Mouse (Mus musculus) lung, postnatal 0 days (tissue): ENCODE results near the gene Gm45711. TPM values are rescaled to one million over a fixed set of nuclear protein-coding genes. Genes with fewer than 3 reads are reported as not detected.
A peak's percentile ranks its signal among the peaks of the same experiment; 100 is the strongest.

Experiments
- ATAC-seq: fragments of 200-750 bp; cut with Nextera tagmentation; 2 replicates; pipeline ENCODE4 v1.8.0; 2017; ENCODE audit warnings: moderate library complexity
- DNase-seq: peaks from one replicate; pipeline ENCODE4 v3.0.0-alpha.2; 2016; ENCODE audit warnings: low spot score
- H3K27ac ChIP-seq: fragments of 300-500 bp; sonication (generic); 2 replicates; pipeline ENCODE4 v1.5.1; 2014; ENCODE audit warnings: antibody characterized with exemption, mild to moderate bottlenecking, low read length, mixed read lengths
- H3K27me3 ChIP-seq: fragments of 300-500 bp; sonication (generic); replicated peaks from 2 replicates; pipeline ENCODE4 v1.6.1; 2014; ENCODE audit warnings: low read length, mixed read lengths; ENCODE audit not compliant: insufficient read depth
- H3K36me3 ChIP-seq: fragments of 300-500 bp; sonication (generic); 2 replicates; pipeline ENCODE4 v1.6.1; 2014; ENCODE audit warnings: low read length, mixed read lengths; ENCODE audit not compliant: insufficient read depth
- H3K4me1 ChIP-seq: fragments of 300-500 bp; sonication (generic); 2 replicates; pipeline ENCODE4 v1.6.1; 2014; ENCODE audit warnings: antibody characterized with exemption, low read depth, low read length, mixed read lengths; ENCODE audit not compliant: insufficient read depth
- H3K4me2 ChIP-seq: fragments of 300-500 bp; sonication (generic); replicated peaks from 2 replicates; pipeline ENCODE4 v1.6.1; 2014; ENCODE audit warnings: low read depth, mild to moderate bottlenecking, low read length, moderate library complexity, mixed read lengths
- H3K4me3 ChIP-seq: fragments of 300-500 bp; sonication (generic); 2 replicates; pipeline ENCODE4 v1.5.1; 2014; ENCODE audit warnings: low read depth, low read length
- H3K9ac ChIP-seq: fragments of 300-500 bp; sonication (generic); replicated peaks from 2 replicates; pipeline ENCODE4 v1.6.1; 2014; ENCODE audit warnings: low read depth, mild to moderate bottlenecking
- H3K9me3 ChIP-seq: fragments of 300-500 bp; sonication (generic); 2 replicates; pipeline ENCODE4 v1.6.1; 2016; ENCODE audit warnings: low read length, mixed read lengths
- CTCF ChIP-seq: IDR thresholded peaks from 2 replicates; pipeline ENCODE4 v1.5.1; 2016; ENCODE audit warnings: antibody characterized with exemption, mild to moderate bottlenecking
- EP300 ChIP-seq: IDR thresholded peaks from 2 replicates; pipeline ENCODE4 v1.6.1; 2016; ENCODE audit warnings: antibody characterized with exemption, mild to moderate bottlenecking, control low read depth
- WGBS: fragments of 180-500 bp; shearing (Covaris S2); extraction: QIAGEN DNeasy Blood & Tissue Kit; methylation state at CpG from one replicate; pipeline ENCODE4 v1.1.7; 2014; 5-methylcytosine and 5-hydroxymethylcytosine counted together
- polyA plus RNA-seq: library from polyadenylated mRNA; unstranded; fragments of >200 nt; fragmentation: Nextera tagmentation; extraction: Ambion mirVana; gene quantifications from 2 replicates; pipeline ENCODE4 v1.2.1, GENCODE M21; 2015

The Gm45711 gene
- polyA plus RNA-seq, 1 experiment from 2014 or later, result not detected

DNA sequence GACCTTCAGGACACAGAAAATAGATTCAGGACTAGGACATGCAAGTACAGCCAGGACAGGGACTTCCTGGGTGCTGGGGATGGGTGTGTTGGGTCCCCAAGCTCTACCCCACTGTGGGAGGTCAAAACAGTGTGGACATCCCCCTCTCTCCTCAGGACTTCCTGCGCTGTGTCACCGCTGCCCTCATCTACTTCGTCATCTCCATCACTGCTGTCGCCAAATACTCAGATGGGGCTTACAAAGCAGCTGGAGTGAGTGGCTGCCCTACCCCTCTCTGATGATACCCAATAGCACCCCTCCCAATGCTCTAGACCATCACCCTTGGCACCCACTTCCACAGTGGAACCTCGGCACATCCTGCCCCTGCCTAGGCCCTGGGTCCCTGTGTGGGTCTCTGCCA, 34.7 kb upstream of the Gm45711 start:
- 0 out of 2 replicates have a peak, but pooled peaks cover 2% of the 10 kb centered on the region for H3K4me1 ChIP-seq
- WGBS, result 84% methylated on average over 5 of the region's 5 CpGs
- H3K4me2 ChIP-seq, result no peak overlapping the region
- H3K4me3 ChIP-seq, result no peak overlapping the region
- H3K27ac ChIP-seq, result no peak overlapping the region
- no peak for DNase-seq
- H3K27me3 ChIP-seq, result no peaks in the 10 kb centered on the region
- no peaks in the 10 kb centered on the region for H3K36me3 ChIP-seq
- no peak for ATAC-seq
- TF ChIP-seq CTCF, result no peak
- TF ChIP-seq EP300, result no peak
- no peaks in the 10 kb centered on the region for H3K9me3 ChIP-seq
- no peak overlapping the region for H3K9ac ChIP-seq

DNA sequence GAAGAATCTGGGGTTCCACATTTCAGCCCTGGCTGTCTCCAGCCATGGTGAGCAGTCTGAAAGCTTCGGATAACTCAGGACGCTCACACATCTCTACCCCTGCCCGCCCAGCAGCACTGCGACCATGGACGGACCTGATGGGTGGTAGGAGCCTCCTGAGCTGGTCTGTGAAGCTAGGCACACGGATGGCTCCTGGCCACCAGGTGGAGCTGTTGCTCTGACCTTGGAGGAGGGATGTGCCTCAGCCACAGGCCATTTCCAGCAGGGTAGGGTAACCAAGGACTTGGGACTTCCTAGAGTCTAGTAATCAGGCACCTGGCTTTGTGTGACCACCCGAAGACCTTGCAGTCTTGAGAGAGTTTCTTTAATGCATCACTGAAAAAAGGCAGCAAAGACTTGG, 34.1 kb upstream of the Gm45711 start:
- DNase-seq (peak; percentile 86), ATAC-seq (peak; percentile 23)
- Histone ChIP-seq H3K9ac (no peak overlapping the region), H3K4me3 (no peak overlapping the region), H3K36me3 (no peaks in the 10 kb centered on the region), H3K4me1 (0 out of 2 replicates have a peak, but pooled peaks cover 2% of the 10 kb centered on the region), H3K4me2 (no peak overlapping the region), H3K9me3 (no peaks in the 10 kb centered on the region), H3K27me3 (no peaks in the 10 kb centered on the region), H3K27ac (no peak overlapping the region)
- TF ChIP-seq EP300 (no peak), CTCF (peak; percentile 98)
- WGBS, result 14% methylated on average over 7 of the region's 7 CpGs

DNA sequence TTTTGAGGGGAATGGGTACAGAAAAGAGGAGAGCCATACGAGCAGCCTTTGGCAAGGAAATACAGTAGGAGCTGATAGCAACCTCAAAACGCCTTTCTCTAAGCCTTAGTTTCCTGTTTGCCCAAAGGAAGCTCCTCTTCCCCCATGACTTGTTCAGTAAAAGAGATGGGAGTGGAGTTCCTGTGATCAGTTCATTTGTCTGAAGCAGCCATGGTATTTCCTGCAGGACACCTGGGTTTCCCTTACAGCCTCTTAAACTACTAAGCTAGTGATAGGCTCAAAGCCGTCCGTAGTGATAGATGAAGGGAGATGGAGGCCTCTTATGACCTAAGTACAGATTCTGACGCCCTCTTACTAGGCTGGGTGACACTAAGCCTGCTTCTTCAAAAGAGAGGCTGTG, 32.5 kb upstream of the Gm45711 start:
- H3K4me2 ChIP-seq, result no peak overlapping the region
- H3K4me3 ChIP-seq, result no peak overlapping the region
- WGBS, result 48% methylated on average over 5 of the region's 5 CpGs
- no peak overlapping the region for H3K27ac ChIP-seq
- H3K27me3 ChIP-seq, result no peaks in the 10 kb centered on the region
- 0 out of 2 replicates have a peak, but pooled peaks cover 2% of the 10 kb centered on the region for H3K4me1 ChIP-seq
- no peak overlapping the region for H3K9ac ChIP-seq
- ATAC-seq, result no peak
- no peaks in the 10 kb centered on the region for H3K9me3 ChIP-seq
- DNase-seq, result no peak
- no peak for TF ChIP-seq CTCF
- TF ChIP-seq EP300, result no peak
- H3K36me3 ChIP-seq, result no peaks in the 10 kb centered on the region

DNA sequence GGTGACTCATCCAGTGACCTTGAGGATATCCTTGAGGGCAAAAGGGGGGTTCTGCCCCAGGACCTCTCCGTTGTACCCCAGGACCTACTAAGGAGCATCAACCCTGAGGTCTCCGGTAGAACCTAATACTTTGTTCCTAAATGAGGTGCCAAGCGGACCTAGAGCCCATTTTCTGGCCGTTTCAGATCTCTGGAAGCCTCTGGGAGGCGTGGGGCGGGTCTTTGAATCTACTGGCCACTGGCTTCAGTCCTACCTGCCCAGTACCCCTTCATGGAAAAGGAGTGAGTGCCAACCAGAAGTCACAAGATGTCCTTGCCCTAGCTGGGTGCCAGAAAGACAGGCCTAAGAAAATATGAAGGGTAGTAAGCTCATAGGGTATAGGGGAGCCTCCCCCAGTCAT, 31.8 kb upstream of the Gm45711 start:
- no peak for DNase-seq
- Histone ChIP-seq H3K4me2 (peak overlapping the region; percentile 70), H3K27me3 (no peaks in the 10 kb centered on the region), H3K4me1 (0 out of 2 replicates have a peak, but pooled peaks cover 2% of the 10 kb centered on the region), H3K27ac (peak overlapping the region; percentile 4; the same call in 1 of the 2 replicates), H3K9me3 (no peaks in the 10 kb centered on the region), H3K36me3 (no peaks in the 10 kb centered on the region), H3K4me3 (0 out of 2 replicates have a peak overlapping the region, but pooled peaks have one; percentile 55), H3K9ac (no peak overlapping the region)
- WGBS, result 49% methylated on average over 6 of the region's 6 CpGs
- no peak for ATAC-seq
- no peak for TF ChIP-seq CTCF
- TF ChIP-seq EP300, result no peak

DNA sequence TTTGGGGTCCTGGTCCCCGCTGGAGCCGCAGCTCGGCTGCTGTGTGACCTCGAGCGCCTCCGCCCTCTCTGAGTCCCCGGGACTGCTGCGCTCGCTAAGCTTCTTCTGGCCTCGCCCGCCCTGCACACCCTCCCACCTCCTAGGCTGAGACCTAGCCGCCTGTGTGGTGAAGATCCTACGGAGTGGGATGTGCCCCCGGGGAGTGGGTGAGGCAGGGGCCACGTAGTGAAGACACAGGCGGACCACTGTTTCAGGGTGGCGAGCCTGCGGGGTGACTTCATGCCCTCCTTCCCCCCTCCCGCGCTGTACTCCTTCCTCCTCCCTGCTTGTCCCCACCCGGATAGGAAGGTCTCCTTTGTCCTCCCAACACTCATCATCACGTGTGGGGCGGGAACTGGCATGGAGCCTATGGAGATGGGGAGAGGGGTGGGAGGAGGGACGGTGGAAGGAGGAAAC, 31.3 kb upstream of the Gm45711 start:
- H3K4me1 ChIP-seq, result 0 out of 2 replicates have a peak, but pooled peaks cover 2% of the 10 kb centered on the region
- peak overlapping the region; percentile 70 for H3K4me2 ChIP-seq
- ATAC-seq (peak; percentile 78), DNase-seq (peak; percentile 89)
- H3K4me3 ChIP-seq, result peak overlapping the region; percentile 55
- WGBS, result 0% methylated on average over 23 of the region's 24 CpGs
- TF ChIP-seq EP300 (no peak), CTCF (no peak)
- H3K36me3 ChIP-seq, result no peaks in the 10 kb centered on the region
- no peaks in the 10 kb centered on the region for H3K9me3 ChIP-seq
- H3K9ac ChIP-seq, result peak overlapping the region; percentile 68
- H3K27me3 ChIP-seq, result no peaks in the 10 kb centered on the region
- H3K27ac ChIP-seq, result peak overlapping the region; percentile 90

DNA sequence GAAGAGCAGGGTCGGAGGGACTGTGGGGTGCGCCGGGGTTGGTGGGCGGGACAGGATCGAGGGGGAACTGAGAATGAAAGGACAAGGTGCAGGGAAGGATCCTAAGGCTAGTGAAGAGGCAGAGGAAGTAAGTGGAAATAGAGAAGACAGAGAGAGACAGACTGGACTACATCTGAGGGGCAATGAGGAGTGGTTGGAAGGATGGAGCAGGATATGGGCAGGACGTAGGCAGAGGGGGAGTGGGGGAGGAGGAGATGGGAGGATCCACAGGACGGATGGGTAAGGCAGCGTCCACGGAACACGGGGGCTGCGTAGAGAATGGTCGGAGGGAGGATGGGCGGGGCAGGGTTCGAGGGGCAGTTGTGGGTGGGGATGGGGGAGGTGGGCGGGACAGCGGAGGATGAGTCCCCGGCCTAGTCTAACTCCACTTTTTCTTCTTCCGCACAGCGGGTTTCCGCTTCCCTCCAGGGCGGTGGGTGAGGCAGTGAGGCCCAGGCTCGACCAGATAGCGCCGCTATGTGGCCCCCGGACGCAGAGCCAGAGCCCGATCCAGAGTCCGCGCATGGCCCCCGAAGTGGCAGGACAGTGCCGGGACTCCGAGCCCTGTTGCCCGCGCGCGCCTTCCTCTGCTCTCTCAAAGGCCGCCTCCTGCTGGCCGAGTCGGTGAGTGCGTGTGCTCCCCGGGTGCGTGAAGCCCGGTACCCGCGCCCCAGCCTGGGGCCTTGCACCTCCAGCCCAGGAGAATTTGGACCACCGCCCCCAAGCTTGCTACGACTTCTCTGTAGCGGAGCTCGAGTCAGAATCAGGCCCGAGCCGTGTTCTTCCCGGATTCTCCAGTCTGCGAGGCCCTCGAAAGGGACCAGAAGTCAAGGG, 30.6 kb upstream of the Gm45711 start:
- Histone ChIP-seq H3K4me3 (peak overlapping the region; percentile 55), H3K4me1 (0 out of 2 replicates have a peak, but pooled peaks cover 2% of the 10 kb centered on the region), H3K27me3 (no peaks in the 10 kb centered on the region), H3K9ac (peak overlapping the region; percentile 68), H3K36me3 (no peaks in the 10 kb centered on the region), H3K4me2 (peak overlapping the region; percentile 70), H3K9me3 (no peaks in the 10 kb centered on the region), H3K27ac (peak overlapping the region; percentile 90)
- WGBS, result 2% methylated on average over 47 of the region's 54 CpGs
- peak; percentile 75 for TF ChIP-seq CTCF
- TF ChIP-seq EP300, result no peak
- ATAC-seq, result peak; percentile 82
- DNase-seq, result peak; percentile 86
